Mouse (Mus musculus): Measurements from ENCODE around the gene Tent5b. TPM values are rescaled to one million over a fixed set of nuclear protein-coding genes. Genes with fewer than 3 reads are reported as not detected.
"Not testable (repeated sequence)": the region's sequence is repeated elsewhere in the genome, so short reads cannot be mapped to it uniquely, and the experiment has no call there.

Gene Tent5b
- total RNA-seq, 1 experiment from 2014 or later, result not detected

- no peak for ATAC-seq (replicated peaks; ENCODE audit: low read depth, poor library complexity, severe bottlenecking)
Measured at GRCm38 (mm10) chr4:133497461-133498159, 17.7 kb downstream of the Tent5b start.

- ATAC-seq (replicated peaks; ENCODE audit: low read depth, poor library complexity, severe bottlenecking), result peak; percentile 59
Measured at GRCm38 (mm10) chr4:133498160-133498724, 18.3 kb downstream of the Tent5b start, which contains the start of gene Trnp1. Gene Trnp1, minus strand, starts transcription at chr4:133498550.

GRCm38 (mm10) chr4:133501514-133501913 lies 21.6 kb downstream of the Tent5b start:
- peak; percentile 52 for ATAC-seq (replicated peaks; ENCODE audit: low read depth, poor library complexity, severe bottlenecking)

GRCm38 (mm10) chr4:133504300-133504699 lies 24.4 kb downstream of the Tent5b start:
- ATAC-seq (replicated peaks; ENCODE audit: low read depth, poor library complexity, severe bottlenecking), result no peak

- no peak for ATAC-seq (replicated peaks; ENCODE audit: low read depth, poor library complexity, severe bottlenecking)
Measured at GRCm38 (mm10) chr4:133504755-133505485, 25.0 kb downstream of the Tent5b start.

- no peak; the same call in 1 of the 2 replicates for ATAC-seq (replicated peaks; ENCODE audit: low read depth, poor library complexity, severe bottlenecking)
Measured at GRCm38 (mm10) chr4:133506573-133506972, 26.6 kb downstream of the Tent5b start.

GRCm38 (mm10) chr4:133508990-133509389 lies 29.1 kb downstream of the Tent5b start:
- no peak for ATAC-seq (replicated peaks; ENCODE audit: low read depth, poor library complexity, severe bottlenecking)

GRCm38 (mm10) chr4:133511050-133511449 lies 31.1 kb downstream of the Tent5b start:
- no peak for ATAC-seq (replicated peaks; ENCODE audit: low read depth, poor library complexity, severe bottlenecking)

GRCm38 (mm10) chr4:133512511-133512910 lies 32.6 kb downstream of the Tent5b start:
- not testable (repeated sequence) for ATAC-seq (replicated peaks; ENCODE audit: low read depth, poor library complexity, severe bottlenecking)

- peak; percentile 98 for ATAC-seq (replicated peaks; ENCODE audit: low read depth, poor library complexity, severe bottlenecking)
Measured at GRCm38 (mm10) chr4:133512972-133513371, 33.0 kb downstream of the Tent5b start.

GRCm38 (mm10) chr4:133518601-133519368 lies 38.9 kb downstream of the Tent5b start, which contains the start of gene Kdf1:
Gene Kdf1, plus strand, starts transcription at chr4:133518963.
- ATAC-seq (replicated peaks; ENCODE audit: low read depth, poor library complexity, severe bottlenecking), result no peak

- ATAC-seq (replicated peaks; ENCODE audit: low read depth, poor library complexity, severe bottlenecking), result no peak
Measured at GRCm38 (mm10) chr4:133519369-133519665, 39.4 kb downstream of the Tent5b start.

- ATAC-seq (replicated peaks; ENCODE audit: low read depth, poor library complexity, severe bottlenecking), result no peak
Measured at GRCm38 (mm10) chr4:133521502-133521901, 41.6 kb downstream of the Tent5b start.

- no peak for ATAC-seq (replicated peaks; ENCODE audit: low read depth, poor library complexity, severe bottlenecking)
Measured at GRCm38 (mm10) chr4:133527788-133528187, 47.9 kb downstream of the Tent5b start.

GRCm38 (mm10) chr4:133532777-133533176 lies 52.8 kb downstream of the Tent5b start:
- no peak for ATAC-seq (replicated peaks; ENCODE audit: low read depth, poor library complexity, severe bottlenecking)

- no peak for ATAC-seq (replicated peaks; ENCODE audit: low read depth, poor library complexity, severe bottlenecking)
Measured at GRCm38 (mm10) chr4:133536081-133536480, 56.1 kb downstream of the Tent5b start.

GRCm38 (mm10) chr4:133536652-133537051 lies 56.7 kb downstream of the Tent5b start:
- ATAC-seq (replicated peaks; ENCODE audit: low read depth, poor library complexity, severe bottlenecking), result no peak
